In the genomic region with DNA sequence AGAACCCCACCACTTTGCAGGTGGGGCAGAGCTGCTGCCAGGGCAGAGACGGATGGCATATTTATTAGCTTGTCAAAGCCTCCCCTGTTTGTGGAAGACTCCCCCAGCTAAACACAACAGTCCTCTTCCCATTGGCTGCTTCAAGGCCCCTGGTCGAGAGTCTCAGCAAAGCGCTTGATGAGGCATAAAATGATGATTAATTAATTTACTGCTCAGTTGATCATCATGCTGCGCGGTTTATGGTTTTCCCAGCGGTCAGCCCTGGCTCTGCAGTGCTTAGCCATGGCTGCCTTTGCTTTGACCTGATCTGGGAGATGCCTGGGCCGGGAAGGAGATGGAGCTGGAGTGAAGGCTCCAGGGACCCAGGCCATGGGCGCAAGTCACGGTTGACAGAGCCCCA, we compare ENCODE assay signal across 12 mouse cellular contexts.
DNase-seq lines count a peak whose midpoint lies in the region; ATAC-seq and TF ChIP-seq lines count a peak whose summit lies in the region.
"Had no signal": no experiment of that assay in that cellular context is flagged by ENCODE, and none has a peak within 500 bp of the region (broad histone marks: within the 10 kb centered on the region; RNA-seq: fewer than 3 reads in every experiment).

No protein-coding gene starts in this region.

- H3K4me1 ChIP-seq in forebrain, postnatal 0 days (ENCODE audit: insufficient read depth): no peaks in the 10 kb centered on the region
- no peaks in the 10 kb centered on the region for H3K4me1 ChIP-seq in forebrain, embryonic 11.5 days (replicated peaks; ENCODE audit: control insufficient read depth, insufficient read depth, low read length)
- H3K4me1 ChIP-seq: liver, embryonic 15.5 days had no signal

- no peak overlapping the region for H3K9ac ChIP-seq in forebrain, postnatal 0 days
- no peak overlapping the region for H3K9ac ChIP-seq in forebrain, embryonic 11.5 days (ENCODE audit: low read length)
- H3K9ac ChIP-seq: liver, embryonic 15.5 days had no signal

- ATAC-seq in forebrain, postnatal 0 days: 0 out of 2 replicates have a peak, but pooled peaks have one; percentile 10
- ATAC-seq in forebrain, embryonic 11.5 days (replicated peaks; ENCODE audit: low FRiP score): no peak
- ATAC-seq: activated CD4-positive, CD25-positive, alpha-beta regulatory T cell, adult 4 months; intestine, embryonic 16.5 days had no signal

- no peaks in the 10 kb centered on the region for H3K9me3 ChIP-seq in forebrain, postnatal 0 days (ENCODE audit: low read length)
- H3K9me3 ChIP-seq in forebrain, embryonic 11.5 days (ENCODE audit: control insufficient read depth, low read length): no peaks in the 10 kb centered on the region
- H3K9me3 ChIP-seq: liver, embryonic 15.5 days had no signal

- no peaks in the 10 kb centered on the region for H3K27me3 ChIP-seq in forebrain, postnatal 0 days (ENCODE audit: insufficient read depth, low read length)
- no peaks in the 10 kb centered on the region for H3K27me3 ChIP-seq in forebrain, embryonic 11.5 days (ENCODE audit: control insufficient read depth, insufficient read depth, low read length)
- H3K27me3 ChIP-seq: liver, embryonic 15.5 days had no signal

- 44% methylated on average over 9 of the region's 9 CpGs for WGBS in forebrain, postnatal 0 days
- 62% methylated on average over 9 of the region's 9 CpGs for whole genome bisulfite sequencing in forebrain, embryonic 11.5 days

- no peak for DNase-seq in forebrain, postnatal 0 days
- DNase-seq in forebrain, embryonic 11.5 days (ENCODE audit: low spot score): no peak
- peak; percentile 3 for DNase-seq in Muller cell, postnatal 12 days (ENCODE audit: inconsistent ontology term)
- DNase-seq in embryo, embryonic 11 days: peak; percentile 50
- peak; percentile 42 for DNase-seq in neural tube, embryonic 10.5 days (ENCODE audit: extremely low spot score, low spot score)
- DNase-seq in layer of hippocampus, adult 18-20 months (ENCODE audit: low spot score in 2 of 2): no peak
- DNase-seq in right cerebral cortex, postnatal 36 days (ENCODE audit: low spot score in 2 of 2): no peak
- DNase-seq: lung, postnatal 4 days had no signal

- TF ChIP-seq CTCF in forebrain, postnatal 0 days (IDR thresholded peaks at IDR 0.05; ENCODE audit: low read depth): no peak

- H3K4me2 ChIP-seq in forebrain, postnatal 0 days (ENCODE audit: low read depth): no peak overlapping the region
- no peak overlapping the region for H3K4me2 ChIP-seq in forebrain, embryonic 11.5 days (ENCODE audit: low read depth, low read length, severe bottlenecking)
- H3K4me2 ChIP-seq: liver, embryonic 15.5 days had no signal

- H3K27ac ChIP-seq in forebrain, postnatal 0 days (ENCODE audit: low read depth, low read length): no peak overlapping the region
- H3K27ac ChIP-seq in forebrain, embryonic 11.5 days (ENCODE audit: low read depth, low read length): no peak overlapping the region
- H3K27ac ChIP-seq: liver, embryonic 15.5 days had no signal

- H3K36me3 ChIP-seq in forebrain, postnatal 0 days (ENCODE audit: insufficient read depth): no peaks in the 10 kb centered on the region
- no peaks in the 10 kb centered on the region for H3K36me3 ChIP-seq in forebrain, embryonic 11.5 days (ENCODE audit: control insufficient read depth, insufficient read depth, low read length)
- H3K36me3 ChIP-seq: G1E; liver, embryonic 15.5 days had no signal

- H3K4me3 ChIP-seq in forebrain, postnatal 0 days (ENCODE audit: low read depth, low read length): no peak overlapping the region
- H3K4me3 ChIP-seq in forebrain, embryonic 11.5 days (ENCODE audit: low read depth, low read length): no peak overlapping the region
- H3K4me3 ChIP-seq: liver, embryonic 15.5 days had no signal

Comparison
In these comparisons a context has a peak if more than half of its experiments do, and no peak if none do; other contexts are left out.
1. DNase-seq: peak in Muller cell, postnatal 12 days (single experiment), embryo, embryonic 11 days (single experiment) and neural tube, embryonic 10.5 days (single experiment); none in forebrain, postnatal 0 days (single experiment), forebrain, embryonic 11.5 days (single experiment), layer of hippocampus, adult 18-20 months (0 of 2) and right cerebral cortex, postnatal 36 days (0 of 2).